Mouse (Mus musculus): ENCODE results near the gene D10Jhu81e.

DNA sequence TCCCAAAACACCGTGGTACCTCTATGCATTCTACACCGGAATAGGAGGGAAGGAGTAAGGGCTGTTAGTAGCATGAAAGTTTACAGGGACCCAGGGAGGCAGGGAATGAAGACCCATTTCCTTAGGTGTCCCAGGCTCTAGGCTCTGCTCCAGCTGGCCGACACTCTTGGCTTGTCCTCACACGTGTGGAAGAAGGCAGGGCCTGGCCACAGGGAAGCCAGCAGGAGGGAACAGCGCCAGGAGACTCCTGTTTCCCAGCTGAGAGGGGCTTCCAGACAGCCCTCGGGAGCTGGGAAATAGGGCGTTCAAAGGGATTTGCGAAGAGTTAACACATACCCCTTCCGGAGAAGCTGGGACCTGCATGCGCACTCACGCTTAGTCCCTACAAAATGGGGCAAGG, 40.2 kb downstream of the D10Jhu81e start:
- TF ChIP-seq CTCF (IDR thresholded peaks at IDR 0.05; ENCODE audit: low read depth) (no peak), EP300 (IDR thresholded peaks at IDR 0.05; ENCODE audit: low read depth) (no peak)
